Mouse (Mus musculus) heart, postnatal 0 days (tissue): ENCODE data around the gene Nav2. TPM values are rescaled to one million over a fixed set of nuclear protein-coding genes. Genes with fewer than 3 reads are reported as not detected.

Experiments used
- ATAC-seq: fragments of 200-750 bp; cut with Nextera tagmentation; 2 replicates; pipeline ENCODE4 v1.8.0; 2017; ENCODE audit warnings: low read depth, moderate number of reproducible peaks, moderate library complexity; ENCODE audit not compliant: insufficient read depth
- DNase-seq: peaks from one replicate; pipeline ENCODE4 v3.0.0-alpha.2; 2016; ENCODE audit warnings: low spot score
- H3K27ac ChIP-seq: fragments of 300-500 bp; sonication (generic); 2 replicates; pipeline ENCODE4 v1.5.1; 2014; ENCODE audit warnings: low read depth, mild to moderate bottlenecking
- H3K27me3 ChIP-seq: fragments of 300-500 bp; sonication (generic); 2 replicates; pipeline ENCODE4 v1.6.1; 2014; ENCODE audit warnings: low read length, mixed read lengths; ENCODE audit not compliant: control insufficient read depth, insufficient read depth
- H3K36me3 ChIP-seq: fragments of 300-500 bp; sonication (generic); replicated peaks from 2 replicates; pipeline ENCODE4 v1.6.1; 2014; ENCODE audit warnings: low read length, mixed read lengths; ENCODE audit not compliant: control insufficient read depth, insufficient read depth
- H3K4me1 ChIP-seq: fragments of 300-500 bp; sonication (generic); 2 replicates; pipeline ENCODE4 v1.6.1; 2014; ENCODE audit warnings: antibody characterized with exemption; ENCODE audit not compliant: control insufficient read depth, insufficient read depth
- H3K4me2 ChIP-seq: fragments of 300-500 bp; sonication (generic); 2 replicates; pipeline ENCODE4 v1.6.1; 2014; ENCODE audit warnings: low read depth, mild to moderate bottlenecking, low read length, moderate library complexity
- H3K4me3 ChIP-seq: fragments of 300-500 bp; sonication (generic); 2 replicates; pipeline ENCODE4 v1.5.1; 2014; ENCODE audit warnings: low read depth, low read length
- H3K9ac ChIP-seq: fragments of 300-500 bp; sonication (generic); replicated peaks from 2 replicates; pipeline ENCODE4 v1.6.1; 2014; ENCODE audit warnings: low read depth, low read length, mixed read lengths
- H3K9me3 ChIP-seq: fragments of 300-500 bp; sonication (generic); replicated peaks from 2 replicates; pipeline ENCODE4 v1.6.1; 2016; ENCODE audit warnings: low read length; ENCODE audit not compliant: control insufficient read depth
- CTCF ChIP-seq: IDR thresholded peaks from 2 replicates; pipeline ENCODE4 v1.5.1; 2016; ENCODE audit warnings: antibody characterized with exemption, control low read depth, low read depth
- EP300 ChIP-seq: IDR thresholded peaks from 2 replicates; pipeline ENCODE4 v1.6.1; 2016; ENCODE audit warnings: antibody characterized with exemption, low read depth
- WGBS: fragments of 180-500 bp; shearing (Covaris S2); extraction: QIAGEN DNeasy Blood & Tissue Kit; methylation state at CpG from one replicate; pipeline ENCODE4 v1.1.7; 2014; 5-methylcytosine and 5-hydroxymethylcytosine counted together
- polyA plus RNA-seq: library from polyadenylated mRNA; unstranded; fragments of >200 nt; fragmentation: Nextera tagmentation; extraction: Ambion mirVana; gene quantifications from 2 replicates; pipeline ENCODE4 v1.2.1, GENCODE M21; 2015
- total RNA-seq: library from RNA; depleted of rRNA; stranded (reverse); fragments of >200 nt; gene quantifications from 2 replicates; pipeline ENCODE4 v1.2.3, GENCODE M21; 2014; ENCODE audit warnings: low replicate concordance

The Nav2 gene
- total and polyA plus RNA-seq, 2 experiments from 2014 or later, result 22.8 to 77.9 TPM

DNA sequence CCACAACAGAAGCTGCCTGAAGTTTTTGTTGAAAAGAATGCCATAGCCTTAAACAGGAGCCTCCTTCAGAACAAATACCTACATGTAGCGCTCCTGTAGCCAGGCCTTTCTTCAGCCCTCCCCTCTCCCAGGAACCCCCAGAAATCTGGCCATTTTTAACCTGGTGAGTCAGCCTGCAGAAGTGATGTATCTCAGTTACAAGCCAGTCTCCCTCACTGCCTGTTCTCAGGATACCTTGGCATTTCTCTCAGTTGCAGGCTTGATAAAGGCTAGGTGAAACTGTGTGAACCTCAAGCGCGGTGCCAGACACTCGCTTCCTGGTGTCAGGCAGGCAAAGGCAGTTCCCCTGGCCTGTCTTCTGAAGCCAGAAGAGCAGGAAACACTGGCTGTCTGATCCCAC is 570.4 kb downstream of the Nav2 start:
- ATAC-seq (peak; percentile 43; the same call in 1 of the 2 replicates), DNase-seq (peak; percentile 22)
- Histone ChIP-seq H3K36me3 (no peaks in the 10 kb centered on the region), H3K4me2 (no peak overlapping the region), H3K4me1 (peaks cover 6% of the 10 kb centered on the region; the same call in 1 of the 2 replicates), H3K27ac (peak overlapping the region; percentile 36; the same call in 1 of the 2 replicates), H3K27me3 (no peaks in the 10 kb centered on the region), H3K9ac (no peak overlapping the region), H3K4me3 (no peak overlapping the region), H3K9me3 (no peaks in the 10 kb centered on the region)
- TF ChIP-seq EP300, result no peak
- TF ChIP-seq CTCF, result no peak
- WGBS, result 27% methylated on average over 4 of the region's 4 CpGs

DNA sequence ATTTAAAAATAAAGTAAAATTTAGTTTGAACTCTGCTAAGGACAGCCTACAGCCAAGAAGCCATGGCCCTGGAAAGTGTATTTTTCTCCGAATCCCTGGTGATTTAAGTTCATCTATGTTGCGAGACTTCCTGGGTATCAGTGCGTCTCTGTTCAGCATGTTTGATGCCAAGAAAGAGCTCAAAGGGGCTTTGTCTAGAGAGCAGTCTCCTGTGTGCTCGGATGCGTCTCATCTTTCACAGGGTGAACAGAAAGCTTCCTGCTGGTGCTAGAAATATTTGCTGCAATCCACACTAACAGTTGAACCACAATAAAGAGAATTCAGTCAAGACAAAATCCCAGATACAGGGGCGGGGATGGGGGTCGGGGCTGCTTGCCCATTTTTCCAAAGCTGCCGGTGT is 572.4 kb downstream of the Nav2 start:
- Histone ChIP-seq H3K9ac (no peak overlapping the region), H3K27me3 (no peaks in the 10 kb centered on the region), H3K4me2 (no peak overlapping the region), H3K4me3 (no peak overlapping the region), H3K36me3 (no peaks in the 10 kb centered on the region), H3K4me1 (peaks cover 14% of the 10 kb centered on the region), H3K27ac (no peak overlapping the region), H3K9me3 (no peaks in the 10 kb centered on the region)
- DNase-seq (no peak), ATAC-seq (no peak)
- 81% methylated on average over 8 of the region's 8 CpGs for WGBS
- no peak for TF ChIP-seq CTCF
- TF ChIP-seq EP300, result no peak

- Histone ChIP-seq H3K27ac (0 out of 2 replicates have a peak overlapping the region, but pooled peaks have one; percentile 3), H3K4me2 (no peak overlapping the region), H3K4me1 (peaks cover 14% of the 10 kb centered on the region; the same call in 1 of the 2 replicates), H3K36me3 (no peaks in the 10 kb centered on the region), H3K9ac (no peak overlapping the region), H3K9me3 (no peaks in the 10 kb centered on the region), H3K4me3 (no peak overlapping the region), H3K27me3 (no peaks in the 10 kb centered on the region)
- TF ChIP-seq EP300 (no peak), CTCF (peak; percentile 28)
- ATAC-seq, result no peak
- DNase-seq, result no peak
- 26% methylated on average over 11 of the region's 11 CpGs for WGBS
Observed at GRCm38 (mm10) chr7:49484036-49484744, 575.7 kb downstream of the Nav2 start.

DNA sequence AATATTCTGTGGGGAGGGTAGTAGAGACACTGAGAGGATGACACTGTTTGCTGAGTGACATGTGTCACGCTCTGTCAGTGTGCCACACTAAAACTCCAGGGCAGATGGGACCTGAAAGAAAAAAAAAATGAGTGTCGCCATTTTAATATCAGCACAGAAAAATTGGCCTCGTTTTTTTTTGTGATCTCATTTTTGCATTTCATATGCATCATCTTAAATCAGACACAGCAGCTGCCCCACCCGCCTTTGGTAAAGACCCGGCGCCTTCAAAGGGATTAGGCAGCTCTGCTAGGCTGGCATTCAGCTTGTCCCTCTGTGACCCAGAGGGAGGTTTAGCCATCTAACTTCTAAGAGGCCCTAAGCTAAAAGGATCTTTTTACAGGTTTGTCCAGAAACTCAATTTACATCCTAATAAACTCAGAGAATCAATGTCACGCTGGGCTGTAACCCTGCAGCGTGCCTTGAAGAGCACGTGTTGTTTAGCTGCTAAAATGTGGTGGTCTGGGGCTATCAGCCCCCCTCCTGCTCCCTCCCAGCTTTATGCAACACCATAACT is 576.9 kb downstream of the Nav2 start:
- H3K4me1 ChIP-seq, result peaks cover 14% of the 10 kb centered on the region; the same call in 1 of the 2 replicates
- H3K9ac ChIP-seq, result no peak overlapping the region
- H3K27ac ChIP-seq, result no peak overlapping the region
- DNase-seq, result no peak
- 69% methylated on average over 9 of the region's 9 CpGs for WGBS
- no peak for ATAC-seq
- H3K4me3 ChIP-seq, result no peak overlapping the region
- no peaks in the 10 kb centered on the region for H3K27me3 ChIP-seq
- no peaks in the 10 kb centered on the region for H3K36me3 ChIP-seq
- TF ChIP-seq EP300 (no peak), CTCF (no peak)
- H3K9me3 ChIP-seq, result no peaks in the 10 kb centered on the region
- no peak overlapping the region for H3K4me2 ChIP-seq

DNA sequence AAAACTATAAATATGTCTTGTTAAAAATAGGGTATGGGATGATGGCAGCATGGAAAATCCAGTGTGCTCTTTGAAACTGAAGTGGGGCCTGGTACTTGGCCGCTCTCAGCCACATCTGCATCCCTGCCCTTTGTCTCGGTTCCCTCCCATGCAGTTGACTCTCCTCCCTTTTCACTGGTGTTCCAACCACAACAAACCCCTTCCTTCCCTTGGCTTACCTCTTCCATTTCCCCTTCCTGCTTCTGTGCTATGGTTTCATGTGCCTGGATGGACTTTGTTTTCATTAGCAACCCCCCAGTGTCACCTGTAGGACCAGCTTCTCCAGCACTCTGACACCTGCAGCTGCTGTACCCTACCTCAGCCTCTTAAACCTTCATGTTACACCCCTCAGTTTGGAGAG is 578.8 kb downstream of the Nav2 start:
- H3K9me3 ChIP-seq, result no peaks in the 10 kb centered on the region
- WGBS, result 68% methylated on average over 2 of the region's 2 CpGs
- peaks cover 10% of the 10 kb centered on the region for H3K36me3 ChIP-seq
- TF ChIP-seq EP300 (no peak), CTCF (no peak)
- ATAC-seq, result no peak
- peaks cover 14% of the 10 kb centered on the region; the same call in 1 of the 2 replicates for H3K4me1 ChIP-seq
- no peak overlapping the region for H3K9ac ChIP-seq
- no peak for DNase-seq
- no peak overlapping the region for H3K4me2 ChIP-seq
- H3K4me3 ChIP-seq, result no peak overlapping the region
- no peak overlapping the region for H3K27ac ChIP-seq
- no peaks in the 10 kb centered on the region for H3K27me3 ChIP-seq
